Mouse (Mus musculus): Measurements from ENCODE around the gene Slc27a2. TPM values are rescaled to one million over a fixed set of nuclear protein-coding genes. Genes with fewer than 3 reads are reported as not detected.

Slc27a2 gene
- polyA plus RNA-seq, 1 experiment from 2014 or later: 0.24 TPM

Other genes starting within 250 kb of the Slc27a2 start
- gene Atp8b4, start 51.7 kb upstream of the Slc27a2 start, polyA plus RNA-seq (2015; fragmentation: Nextera tagmentation; extraction: Ambion mirVana): 0.34 and 3.0 TPM in 2 replicates
- 9.2 and 10.6 TPM in 2 replicates for gene Hdc, start 66.9 kb downstream of the Slc27a2 start, polyA plus RNA-seq (2015; fragmentation: Nextera tagmentation; extraction: Ambion mirVana)
- 28.5 and 32.6 TPM in 2 replicates for gene Gabpb1, start 123.9 kb downstream of the Slc27a2 start, polyA plus RNA-seq (2015; fragmentation: Nextera tagmentation; extraction: Ambion mirVana)
- 26.8 and 30.7 TPM in 2 replicates for gene Usp8, start 154.9 kb downstream of the Slc27a2 start, polyA plus RNA-seq (2015; fragmentation: Nextera tagmentation; extraction: Ambion mirVana)
- gene Usp50, start 231.1 kb downstream of the Slc27a2 start, polyA plus RNA-seq (2015; fragmentation: Nextera tagmentation; extraction: Ambion mirVana): 1.8 and 2.2 TPM in 2 replicates

Data from heart, embryonic 15.5 days (tissue).